Mouse (Mus musculus): Measurements from ENCODE around the gene Fat4. TPM values are rescaled to one million over a fixed set of nuclear protein-coding genes. Genes with fewer than 3 reads are reported as not detected.

Gene Fat4
- 5.9 and 6.8 TPM in 2 replicates for polyA plus RNA-seq (2015; fragmentation: Nextera tagmentation; extraction: Ambion mirVana)

DNA sequence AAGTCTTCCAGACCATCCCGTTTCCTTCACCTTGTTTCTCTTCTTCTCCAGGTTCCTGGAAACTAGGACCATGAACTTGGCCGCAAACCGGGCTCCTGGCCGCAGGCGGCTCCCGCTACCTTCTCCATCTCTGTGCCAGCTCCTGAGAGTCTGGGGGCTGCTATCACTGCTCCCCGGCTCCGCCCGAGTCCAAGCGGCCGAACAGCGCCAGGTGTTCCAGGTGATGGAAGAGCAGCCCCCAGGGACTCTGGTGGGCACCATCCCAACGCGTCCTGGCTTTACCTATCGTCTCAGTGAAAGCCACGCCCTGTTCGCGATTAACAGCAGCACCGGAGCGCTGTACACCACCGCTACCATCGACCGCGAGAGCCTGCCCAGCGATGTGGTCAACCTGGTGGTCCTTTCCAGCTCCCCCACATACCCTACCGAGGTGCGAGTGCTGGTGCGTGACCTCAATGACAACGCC lies at the start of gene Fat4:
Fat4 (plus strand) TSS at position 51 of the 466 bp plus-strand sequence.
- peak within 1 kb of the TSS; percentile 86 for H3K27ac ChIP-seq (ENCODE audit: low read length)
- H3K9me3 ChIP-seq (replicated peaks; ENCODE audit: control insufficient read depth, low read length, poor library complexity, severe bottlenecking), result no peaks in the 10 kb centered on the region
- peak within 1 kb of the TSS; percentile 87 for H3K4me2 ChIP-seq (ENCODE audit: low read length)
- under 1% methylated on average over 29 of the region's 29 CpGs for WGBS
- H3K4me3 ChIP-seq (ENCODE audit: low read depth, low read length), result peak within 1 kb of the TSS; percentile 70
- ATAC-seq, result peak; percentile 2; the same call in 1 of the 2 replicates
- no peaks in the 10 kb centered on the region for H3K27me3 ChIP-seq (ENCODE audit: control insufficient read depth, insufficient read depth, low read depth, low read length)
- peaks cover 28% of the 10 kb centered on the region for H3K4me1 ChIP-seq (ENCODE audit: control insufficient read depth, insufficient read depth, low read length)
- peak within 1 kb of the TSS; percentile 83 for H3K9ac ChIP-seq (ENCODE audit: low read depth, low read length)
- 0 out of 2 replicates have a peak, but pooled peaks cover 5% of the 10 kb centered on the region for H3K36me3 ChIP-seq (ENCODE audit: control insufficient read depth, insufficient read depth, low read length)

DNA sequence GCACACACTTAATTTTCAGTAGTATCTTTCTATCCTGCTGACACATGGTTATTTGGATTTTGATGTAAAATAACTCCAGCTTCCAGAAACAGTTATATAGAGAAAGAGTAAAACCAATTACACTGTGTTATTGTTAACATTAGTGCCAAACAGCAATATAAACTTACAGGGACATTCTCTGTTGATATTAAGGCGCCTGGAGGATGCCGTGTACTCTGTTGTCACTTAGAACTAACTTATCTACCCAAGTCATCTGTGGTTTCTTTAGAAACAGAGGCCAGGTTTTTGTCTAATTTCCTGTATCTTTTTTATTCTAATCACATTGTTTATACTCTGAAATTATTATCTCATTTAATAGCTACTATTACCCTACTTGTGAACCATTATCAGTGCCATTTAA lies 47.3 kb upstream of the Fat4 start:
- Histone ChIP-seq H3K9ac (ENCODE audit: low read depth, low read length) (no peak overlapping the region), H3K27ac (ENCODE audit: low read length) (no peak overlapping the region), H3K4me3 (ENCODE audit: low read depth, low read length) (no peak overlapping the region), H3K4me2 (ENCODE audit: low read length) (no peak overlapping the region), H3K9me3 (replicated peaks; ENCODE audit: control insufficient read depth, low read length, poor library complexity, severe bottlenecking) (no peaks in the 10 kb centered on the region), H3K27me3 (ENCODE audit: control insufficient read depth, insufficient read depth, low read depth, low read length) (no peaks in the 10 kb centered on the region), H3K36me3 (ENCODE audit: control insufficient read depth, insufficient read depth, low read length) (no peaks in the 10 kb centered on the region), H3K4me1 (ENCODE audit: control insufficient read depth, insufficient read depth, low read length) (no peaks in the 10 kb centered on the region)
- no peak for ATAC-seq
- WGBS, result 94% methylated on average over 2 of the region's 2 CpGs

DNA sequence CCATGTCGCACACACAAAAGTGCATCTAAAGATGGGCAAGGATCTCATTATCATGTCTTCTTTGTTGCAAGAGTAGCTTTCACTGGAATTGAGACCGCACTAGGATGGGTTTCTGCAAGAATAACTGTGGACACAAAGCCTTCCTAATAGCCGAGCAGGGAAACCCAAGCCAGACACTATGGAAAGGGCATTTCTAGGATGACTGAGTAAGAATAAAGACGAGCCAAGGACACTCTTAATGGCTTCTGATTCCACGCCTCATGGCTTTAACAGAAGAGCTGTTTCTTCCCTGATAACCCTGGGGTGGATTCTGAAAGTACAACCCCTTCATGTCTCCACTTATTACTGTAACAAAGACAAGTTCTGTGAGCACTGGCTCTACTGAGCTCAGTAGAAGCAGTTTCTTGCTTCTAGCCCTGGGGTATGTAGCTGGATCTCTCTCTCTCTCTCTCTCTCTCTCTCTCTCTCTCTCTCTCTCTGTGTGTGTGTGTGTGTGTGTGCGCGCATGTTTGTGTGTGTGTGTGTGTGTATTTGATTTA lies 43.7 kb upstream of the Fat4 start:
- H3K4me2 ChIP-seq (ENCODE audit: low read length), result no peak overlapping the region
- no peaks in the 10 kb centered on the region for H3K4me1 ChIP-seq (ENCODE audit: control insufficient read depth, insufficient read depth, low read length)
- no peaks in the 10 kb centered on the region for H3K9me3 ChIP-seq (replicated peaks; ENCODE audit: control insufficient read depth, low read length, poor library complexity, severe bottlenecking)
- 47% methylated on average over 7 of the region's 7 CpGs for WGBS
- no peak overlapping the region for H3K4me3 ChIP-seq (ENCODE audit: low read depth, low read length)
- no peak overlapping the region for H3K27ac ChIP-seq (ENCODE audit: low read length)
- no peaks in the 10 kb centered on the region for H3K27me3 ChIP-seq (ENCODE audit: control insufficient read depth, insufficient read depth, low read depth, low read length)
- ATAC-seq, result no peak
- H3K36me3 ChIP-seq (ENCODE audit: control insufficient read depth, insufficient read depth, low read length), result no peaks in the 10 kb centered on the region
- H3K9ac ChIP-seq (ENCODE audit: low read depth, low read length), result no peak overlapping the region

DNA sequence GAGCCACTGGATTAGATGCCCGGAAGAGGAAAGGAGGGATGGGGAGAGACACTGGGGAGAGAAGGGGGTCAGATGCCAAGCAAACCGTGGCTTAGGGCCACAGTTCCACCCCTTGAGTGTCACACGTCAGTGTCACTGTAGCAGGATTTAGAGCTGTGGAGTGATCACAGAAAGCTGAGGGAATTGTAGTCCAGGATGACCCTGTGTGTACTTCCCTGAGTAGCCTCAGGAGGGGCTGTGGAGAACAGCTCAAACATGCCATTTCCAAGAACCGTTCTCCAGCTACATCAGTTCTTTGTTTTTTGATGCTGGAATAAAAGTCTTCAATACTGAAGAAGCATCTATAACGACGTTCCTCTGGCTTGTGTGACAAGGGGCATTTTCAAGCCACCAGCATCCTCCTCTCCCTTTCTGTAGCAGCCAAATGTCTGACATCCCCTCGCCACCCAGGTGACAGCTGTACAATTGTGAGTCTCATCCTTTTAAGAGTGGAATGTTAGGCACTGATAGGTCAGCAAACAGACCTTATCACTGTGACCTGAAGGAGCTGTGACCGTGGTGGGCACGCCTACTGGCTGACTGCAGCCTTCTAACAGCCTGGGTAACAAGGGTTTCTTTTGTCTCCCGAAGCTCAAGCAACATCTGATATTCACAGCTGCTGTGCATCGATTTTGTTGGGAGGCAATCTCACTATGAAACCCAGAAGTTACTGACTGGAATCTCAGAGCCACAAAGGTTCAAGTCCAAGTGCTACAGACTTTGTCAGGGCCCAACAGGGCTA lies 39.9 kb upstream of the Fat4 start:
- no peaks in the 10 kb centered on the region for H3K27me3 ChIP-seq (ENCODE audit: control insufficient read depth, insufficient read depth, low read depth, low read length)
- H3K4me3 ChIP-seq (ENCODE audit: low read depth, low read length), result no peak overlapping the region
- H3K9ac ChIP-seq (ENCODE audit: low read depth, low read length), result no peak overlapping the region
- no peak overlapping the region for H3K27ac ChIP-seq (ENCODE audit: low read length)
- 41% methylated on average over 11 of the region's 11 CpGs for WGBS
- no peaks in the 10 kb centered on the region for H3K9me3 ChIP-seq (replicated peaks; ENCODE audit: control insufficient read depth, low read length, poor library complexity, severe bottlenecking)
- no peak for ATAC-seq
- no peak overlapping the region for H3K4me2 ChIP-seq (ENCODE audit: low read length)
- H3K4me1 ChIP-seq (ENCODE audit: control insufficient read depth, insufficient read depth, low read length), result no peaks in the 10 kb centered on the region
- H3K36me3 ChIP-seq (ENCODE audit: control insufficient read depth, insufficient read depth, low read length), result no peaks in the 10 kb centered on the region

DNA sequence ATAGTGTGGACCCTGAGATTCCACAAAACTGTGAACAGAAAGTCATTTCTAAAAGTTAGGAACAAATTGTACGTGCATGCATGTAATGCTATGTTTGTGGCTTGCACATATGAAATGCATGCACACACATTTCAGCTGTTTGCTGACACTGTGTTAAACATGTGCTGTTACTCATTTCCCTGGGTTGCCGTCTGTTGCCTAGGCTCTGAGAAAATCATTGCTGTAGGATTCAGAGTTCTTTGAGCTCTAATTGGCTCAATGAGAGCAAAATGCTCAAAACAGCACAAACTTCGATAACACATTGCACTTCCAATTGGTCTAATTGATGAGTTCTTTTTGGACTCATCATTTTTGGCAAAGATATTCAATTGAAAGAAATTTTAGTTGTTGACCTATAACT lies 37.7 kb upstream of the Fat4 start:
- ATAC-seq, result no peak
- Histone ChIP-seq H3K36me3 (ENCODE audit: control insufficient read depth, insufficient read depth, low read length) (no peaks in the 10 kb centered on the region), H3K4me3 (ENCODE audit: low read depth, low read length) (no peak overlapping the region), H3K4me1 (ENCODE audit: control insufficient read depth, insufficient read depth, low read length) (no peaks in the 10 kb centered on the region), H3K9ac (ENCODE audit: low read depth, low read length) (no peak overlapping the region), H3K4me2 (ENCODE audit: low read length) (no peak overlapping the region), H3K27ac (ENCODE audit: low read length) (no peak overlapping the region), H3K9me3 (replicated peaks; ENCODE audit: control insufficient read depth, low read length, poor library complexity, severe bottlenecking) (no peaks in the 10 kb centered on the region), H3K27me3 (ENCODE audit: control insufficient read depth, insufficient read depth, low read depth, low read length) (no peaks in the 10 kb centered on the region)
- 71% methylated on average over 3 of the region's 3 CpGs for WGBS

DNA sequence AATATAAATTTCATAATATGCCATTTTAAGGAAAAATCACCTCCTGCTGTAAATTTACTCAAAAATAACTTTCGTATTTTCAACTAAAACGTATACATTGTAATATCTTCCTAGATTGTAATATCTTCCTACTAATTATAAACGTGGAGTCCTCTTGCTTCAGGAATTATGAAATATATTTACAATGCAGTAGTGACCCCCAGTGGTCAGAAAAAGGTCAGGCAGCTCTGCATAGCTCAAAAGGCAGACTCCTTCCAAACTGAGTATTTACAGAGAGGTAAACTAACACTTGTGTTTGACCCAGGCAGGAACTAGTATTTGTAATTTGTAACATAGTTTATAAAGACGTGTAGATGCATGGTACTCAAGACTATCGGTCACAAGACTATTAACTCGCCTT lies 37.2 kb upstream of the Fat4 start:
- Histone ChIP-seq H3K4me1 (ENCODE audit: control insufficient read depth, insufficient read depth, low read length) (no peaks in the 10 kb centered on the region), H3K9me3 (replicated peaks; ENCODE audit: control insufficient read depth, low read length, poor library complexity, severe bottlenecking) (no peaks in the 10 kb centered on the region), H3K4me3 (ENCODE audit: low read depth, low read length) (no peak overlapping the region), H3K27ac (ENCODE audit: low read length) (no peak overlapping the region), H3K9ac (ENCODE audit: low read depth, low read length) (no peak overlapping the region), H3K27me3 (ENCODE audit: control insufficient read depth, insufficient read depth, low read depth, low read length) (no peaks in the 10 kb centered on the region), H3K4me2 (ENCODE audit: low read length) (no peak overlapping the region), H3K36me3 (ENCODE audit: control insufficient read depth, insufficient read depth, low read length) (no peaks in the 10 kb centered on the region)
- ATAC-seq, result peak; percentile 72
- WGBS, result 32% methylated on average over 6 of the region's 6 CpGs

DNA sequence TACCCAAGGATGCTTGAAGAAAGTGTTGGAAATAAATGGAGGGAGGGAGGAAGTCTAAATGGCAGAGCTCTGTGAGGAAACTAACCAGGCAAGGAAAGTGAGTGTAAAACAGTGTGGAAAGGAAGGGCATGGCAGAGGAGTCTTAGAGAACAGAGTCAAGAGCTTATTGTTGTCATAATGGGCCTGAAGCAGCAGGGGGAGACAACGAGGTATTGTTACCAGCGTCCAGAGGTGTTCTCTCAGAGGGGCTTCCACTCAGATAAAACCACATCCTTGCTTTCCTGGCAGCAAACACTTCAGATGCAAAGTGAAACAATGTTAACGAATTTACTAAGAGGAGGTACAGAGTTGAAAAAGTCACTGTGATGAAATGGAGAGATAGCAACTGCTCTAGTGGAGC lies 33.1 kb upstream of the Fat4 start:
- no peaks in the 10 kb centered on the region for H3K9me3 ChIP-seq (replicated peaks; ENCODE audit: control insufficient read depth, low read length, poor library complexity, severe bottlenecking)
- no peak for ATAC-seq
- no peaks in the 10 kb centered on the region for H3K36me3 ChIP-seq (ENCODE audit: control insufficient read depth, insufficient read depth, low read length)
- H3K4me3 ChIP-seq (ENCODE audit: low read depth, low read length), result no peak overlapping the region
- no peaks in the 10 kb centered on the region for H3K27me3 ChIP-seq (ENCODE audit: control insufficient read depth, insufficient read depth, low read depth, low read length)
- no peaks in the 10 kb centered on the region for H3K4me1 ChIP-seq (ENCODE audit: control insufficient read depth, insufficient read depth, low read length)
- H3K9ac ChIP-seq (ENCODE audit: low read depth, low read length), result no peak overlapping the region
- H3K4me2 ChIP-seq (ENCODE audit: low read length), result no peak overlapping the region
- no peak overlapping the region for H3K27ac ChIP-seq (ENCODE audit: low read length)
- WGBS, result 18% methylated on average over 3 of the region's 3 CpGs

DNA sequence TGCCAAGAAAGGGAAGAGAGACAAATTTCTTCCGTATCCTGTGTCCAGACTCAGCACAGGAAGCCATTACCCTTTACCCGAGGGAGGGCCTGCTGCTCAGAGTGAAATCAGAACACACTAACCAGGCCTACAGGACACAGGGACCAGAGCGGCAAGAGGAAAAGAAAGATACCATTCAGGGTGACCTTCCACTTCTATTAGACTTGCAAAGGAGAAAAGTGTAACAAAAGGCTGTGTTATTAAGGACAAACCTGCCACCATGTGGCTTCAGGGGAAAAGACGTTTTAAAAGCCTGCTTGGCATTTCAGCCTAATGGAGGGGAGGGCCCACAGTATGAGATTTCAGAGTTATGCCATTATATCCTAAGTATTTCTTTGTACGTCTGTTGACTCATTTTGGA lies 26.1 kb upstream of the Fat4 start:
- no peaks in the 10 kb centered on the region for H3K9me3 ChIP-seq (replicated peaks; ENCODE audit: control insufficient read depth, low read length, poor library complexity, severe bottlenecking)
- peak; percentile 11; the same call in 1 of the 2 replicates for ATAC-seq
- H3K27me3 ChIP-seq (ENCODE audit: control insufficient read depth, insufficient read depth, low read depth, low read length), result no peaks in the 10 kb centered on the region
- H3K4me1 ChIP-seq (ENCODE audit: control insufficient read depth, insufficient read depth, low read length), result no peaks in the 10 kb centered on the region
- H3K27ac ChIP-seq (ENCODE audit: low read length), result no peak overlapping the region
- no peaks in the 10 kb centered on the region for H3K36me3 ChIP-seq (ENCODE audit: control insufficient read depth, insufficient read depth, low read length)
- H3K9ac ChIP-seq (ENCODE audit: low read depth, low read length), result no peak overlapping the region
- H3K4me2 ChIP-seq (ENCODE audit: low read length), result no peak overlapping the region
- no peak overlapping the region for H3K4me3 ChIP-seq (ENCODE audit: low read depth, low read length)
- 31% methylated on average over 5 of the region's 5 CpGs for whole genome bisulfite sequencing

DNA sequence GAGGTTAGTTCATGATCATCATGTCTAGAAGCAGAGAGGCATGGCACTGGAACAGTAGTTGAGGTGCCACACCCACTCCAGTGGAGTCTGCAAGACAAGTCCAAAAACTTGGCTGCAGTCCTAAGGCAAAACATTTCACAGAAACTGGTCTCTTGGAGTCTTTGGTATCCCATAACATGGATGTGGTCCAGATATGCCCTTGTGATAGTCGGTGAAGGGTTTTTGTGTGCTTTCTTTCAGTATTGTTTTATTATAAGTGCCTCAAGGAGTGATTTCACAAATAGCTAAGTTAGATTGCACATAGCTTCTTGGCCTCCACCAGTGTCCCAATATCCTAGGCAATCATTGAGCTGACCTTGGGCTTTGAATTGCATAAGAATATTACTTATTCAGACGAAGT lies 15.4 kb upstream of the Fat4 start:
- H3K4me1 ChIP-seq (ENCODE audit: control insufficient read depth, insufficient read depth, low read length), result no peaks in the 10 kb centered on the region
- no peaks in the 10 kb centered on the region for H3K36me3 ChIP-seq (ENCODE audit: control insufficient read depth, insufficient read depth, low read length)
- no peak overlapping the region for H3K4me3 ChIP-seq (ENCODE audit: low read depth, low read length)
- no peaks in the 10 kb centered on the region for H3K9me3 ChIP-seq (replicated peaks; ENCODE audit: control insufficient read depth, low read length, poor library complexity, severe bottlenecking)
- no peak overlapping the region for H3K4me2 ChIP-seq (ENCODE audit: low read length)
- no peak overlapping the region for H3K27ac ChIP-seq (ENCODE audit: low read length)
- H3K9ac ChIP-seq (ENCODE audit: low read depth, low read length), result no peak overlapping the region
- no peaks in the 10 kb centered on the region for H3K27me3 ChIP-seq (ENCODE audit: control insufficient read depth, insufficient read depth, low read depth, low read length)
- no peak for ATAC-seq
- WGBS, result 91% methylated on average over 2 of the region's 2 CpGs
